Mouse (Mus musculus) MEL (cell line): ENCODE results near the gene Kcnip1. TPM values are rescaled to one million over a fixed set of nuclear protein-coding genes. Genes with fewer than 3 reads are reported as not detected.

Experiments used
- DNase-seq: peaks from one replicate; pipeline ENCODE4 v3.0.0; 2011; ENCODE audit warnings: low read depth, low spot score
- H3K27ac ChIP-seq: 2 replicates; pipeline ENCODE4 v1.5.1; 2012; ENCODE audit warnings: low read depth, mild to moderate bottlenecking, control low read depth, low read length, moderate library complexity; ENCODE audit not compliant: control insufficient read depth
- H3K27me3 ChIP-seq, 2 experiments: fragments of 150-350 bp in 1 of 2; sonication (generic) in 1 of 2; 2 replicates each; pipeline ENCODE4 v1.6.1; 2012; ENCODE audit warnings: low read length in 2 of 2, mild to moderate bottlenecking in 2 of 2, improper control_type of control experiment in 1 of 2, moderate library complexity in 1 of 2; ENCODE audit not compliant: insufficient read depth in 2 of 2, control insufficient read depth in 1 of 2
- H3K36me3 ChIP-seq, 2 experiments: 2 replicates each; pipeline ENCODE4 v1.6.1; 2012 to 2014; ENCODE audit warnings: low read length in 2 of 2, improper control_type of control experiment in 1 of 2, inconsistent platforms in 1 of 2, mild to moderate bottlenecking in 1 of 2; ENCODE audit not compliant: insufficient read depth in 2 of 2, control insufficient read depth in 1 of 2
- H3K4me1 ChIP-seq, 2 experiments: fragments of 150-350 bp in 1 of 2; sonication (generic) in 1 of 2; 2 replicates each; pipeline ENCODE4 v1.6.1; 2012; ENCODE audit warnings: low read length in 2 of 2, improper control_type of control experiment in 1 of 2, mild to moderate bottlenecking in 1 of 2; ENCODE audit not compliant: insufficient read depth in 2 of 2, control insufficient read depth in 1 of 2
- H3K4me3 ChIP-seq, 2 experiments: fragments of 150-350 bp in 1 of 2; sonication (generic) in 1 of 2; 2 replicates each; pipeline ENCODE4 v1.5.1; 2012; ENCODE audit warnings: low read depth in 2 of 2, low read length in 2 of 2, mild to moderate bottlenecking in 2 of 2, moderate library complexity in 2 of 2, control low read depth in 1 of 2, improper control_type of control experiment in 1 of 2; ENCODE audit not compliant: control insufficient read depth in 1 of 2, insufficient read depth in 1 of 2
- H3K79me2 ChIP-seq: 2 replicates; pipeline ENCODE4 v1.6.1; 2012; ENCODE audit warnings: mild to moderate bottlenecking, low read length, moderate library complexity; ENCODE audit not compliant: control insufficient read depth, poor library complexity, insufficient read depth
- H3K9ac ChIP-seq: 2 replicates; pipeline ENCODE4 v1.6.1; 2012; ENCODE audit warnings: low read depth, mild to moderate bottlenecking, control low read depth, low read length, moderate library complexity; ENCODE audit not compliant: control insufficient read depth, poor library complexity, severe bottlenecking
- H3K9me3 ChIP-seq: fragments of 150-350 bp; sonication (generic); replicated peaks from 2 replicates; pipeline ENCODE4 v1.6.1; 2012; ENCODE audit warnings: mild to moderate bottlenecking, low read length, improper control_type of control experiment, moderate library complexity; ENCODE audit not compliant: insufficient read depth
- BHLHE40 ChIP-seq: IDR thresholded peaks from 2 replicates; pipeline ENCODE4 v1.6.1; 2012; ENCODE audit warnings: low read depth, mild to moderate bottlenecking, inconsistent platforms, low read length, improper control_type of control experiment, borderline replicate concordance
- CHD1 ChIP-seq: IDR thresholded peaks from 2 replicates; pipeline ENCODE4 v1.6.1; 2012; ENCODE audit warnings: low read depth, mild to moderate bottlenecking, inconsistent platforms, low read length, improper control_type of control experiment
- CHD2 ChIP-seq: IDR thresholded peaks from 2 replicates; pipeline ENCODE4 v1.6.1; 2011; ENCODE audit warnings: low read length, improper control_type of control experiment
- ELF1 ChIP-seq: IDR thresholded peaks from 2 replicates; pipeline ENCODE4 v1.6.1; 2014; ENCODE audit warnings: low read depth, mild to moderate bottlenecking, inconsistent platforms, low read length, improper control_type of control experiment, moderate library complexity
- EP300 ChIP-seq, 2 experiments: IDR thresholded peaks; 2 replicates each; pipeline ENCODE4 v1.6.1; 2011; ENCODE audit warnings: improper control_type of control experiment in 2 of 2, low read length in 2 of 2, low read depth in 1 of 2, mild to moderate bottlenecking in 1 of 2
- ETS1 ChIP-seq: IDR thresholded peaks from 2 replicates; pipeline ENCODE4 v1.6.1; 2012; ENCODE audit warnings: low read depth, mild to moderate bottlenecking, inconsistent platforms, low read length, improper control_type of control experiment, moderate library complexity
- HCFC1 ChIP-seq: IDR thresholded peaks from 2 replicates; pipeline ENCODE4 v1.6.1; 2012; ENCODE audit warnings: low read depth, mild to moderate bottlenecking, inconsistent platforms, low read length, improper control_type of control experiment, moderate library complexity
- JUND ChIP-seq: IDR thresholded peaks from 2 replicates; pipeline ENCODE4 v1.6.1; 2011; ENCODE audit warnings: low read depth, mild to moderate bottlenecking, improper control_type of control experiment, low read length
- MAFK ChIP-seq: IDR thresholded peaks from 2 replicates; pipeline ENCODE4 v1.6.1; 2011; ENCODE audit warnings: low read depth, mild to moderate bottlenecking, low read length, improper control_type of control experiment, borderline replicate concordance
- MAX ChIP-seq: IDR thresholded peaks from 2 replicates; pipeline ENCODE4 v1.6.1; 2011; ENCODE audit warnings: low read length, improper control_type of control experiment
- RCOR1 ChIP-seq: IDR thresholded peaks from 2 replicates; pipeline ENCODE4 v1.6.1; 2012; ENCODE audit warnings: low read depth, mild to moderate bottlenecking, inconsistent platforms, low read length, improper control_type of control experiment
- SMC3 ChIP-seq: IDR thresholded peaks from 2 replicates; pipeline ENCODE4 v1.6.1; 2011; ENCODE audit warnings: low read depth, low read length, improper control_type of control experiment
- UBTF ChIP-seq: IDR thresholded peaks from 2 replicates; pipeline ENCODE4 v1.6.1; 2012; ENCODE audit warnings: low read depth, mild to moderate bottlenecking, inconsistent platforms, low read length, improper control_type of control experiment, moderate library complexity, borderline replicate concordance; ENCODE audit not compliant: insufficient read depth
- USF1 ChIP-seq: IDR thresholded peaks from 2 replicates; pipeline ENCODE4 v1.6.1; 2014; ENCODE audit warnings: low read depth, mild to moderate bottlenecking, inconsistent platforms, low read length, improper control_type of control experiment, moderate library complexity
- USF2 ChIP-seq, 2 experiments: IDR thresholded peaks; 2 replicates each; pipeline ENCODE4 v1.6.1; 2011 to 2012; ENCODE audit warnings: improper control_type of control experiment in 2 of 2, low read length in 2 of 2, borderline replicate concordance in 1 of 2, inconsistent platforms in 1 of 2, low read depth in 1 of 2, mild to moderate bottlenecking in 1 of 2; ENCODE audit not compliant: insufficient read depth in 1 of 2
- ZC3H11A ChIP-seq: IDR thresholded peaks from 2 replicates; pipeline ENCODE4 v1.6.1; 2012; ENCODE audit warnings: low read depth, mild to moderate bottlenecking, inconsistent platforms, low read length, improper control_type of control experiment
- ZNF384 ChIP-seq: IDR thresholded peaks from 2 replicates; pipeline ENCODE4 v1.6.1; 2012; ENCODE audit warnings: low read depth, mild to moderate bottlenecking, inconsistent platforms, low read length, improper control_type of control experiment
- polyA plus RNA-seq, 2 experiments: library from polyadenylated mRNA; stranded (reverse) in 1 of 2; unstranded in 1 of 2; fragments of >175 nt in 1 of 2; fragments of >200 nt in 1 of 2; gene quantifications; 2 replicates each; pipeline versions ENCODE4 v1.2.1 to v1.2.4; 2012; ENCODE audit warnings: low replicate concordance in 2 of 2, low read depth in 1 of 2; ENCODE audit not compliant: insufficient read length in 2 of 2, insufficient read depth in 1 of 2, missing spikeins in 1 of 2
- total RNA-seq: library from RNA; depleted of rRNA; stranded (reverse); fragments of 300-350 nt; gene quantifications from 2 replicates; pipeline ENCODE4 v1.2.3, GENCODE M21; 2012

The Kcnip1 gene
- total and polyA plus RNA-seq, 3 experiments: 0.04 to 0.06 TPM; not detected in 1

- Histone ChIP-seq H3K27ac (no peak overlapping the region), H3K36me3 (no peaks in the 10 kb centered on the region), H3K27me3 (peaks cover 16 to 18% of the 10 kb centered on the region in 2 experiments), H3K9ac (no peak overlapping the region), H3K9me3 (no peaks in the 10 kb centered on the region), H3K79me2 (no peaks in the 10 kb centered on the region), H3K4me3 (no peak overlapping the region)
- DNase-seq: peak; percentile 29
- TF ChIP-seq ZC3H11A (no peak), USF1 (peak; percentile 87), USF2 (IDR thresholded peaks at IDR 0.05; ENCODE audit: borderline replicate concordance in 1 of 2, insufficient read depth in 1 of 2, low read depth in 1 of 2, low read length in 2 of 2) (peak in 1 of 2 experiments; percentile 52; a peak in 1 of 4 replicates), MAX (0 out of 2 replicates have a peak, but pooled peaks have one; percentile 29)
- TF ChIP-seq, all 39 proteins: peak for 3
- H3K4me1 ChIP-seq: no peaks in the 10 kb centered on the region
Observed at GRCm38 (mm10) chr11:33744429-33744828, 248.5 kb downstream of the Kcnip1 start.

GRCm38 (mm10) chr11:33740187-33740586 lies 252.8 kb downstream of the Kcnip1 start:
- H3K4me1 ChIP-seq: no peaks in the 10 kb centered on the region
- no peak for DNase-seq
- no peak overlapping the region for H3K9ac ChIP-seq
- H3K9me3 ChIP-seq: no peaks in the 10 kb centered on the region
- no peak overlapping the region for H3K27ac ChIP-seq
- no peak overlapping the region for H3K4me3 ChIP-seq
- H3K36me3 ChIP-seq: no peaks in the 10 kb centered on the region
- H3K27me3 ChIP-seq: peaks cover 19 to 36% of the 10 kb centered on the region in 2 experiments
- no peaks in the 10 kb centered on the region for H3K79me2 ChIP-seq
- TF ChIP-seq UBTF (no peak), EP300 (IDR thresholded peaks at IDR 0.05; ENCODE audit: low read depth in 1 of 2, low read length in 2 of 2) (no peak), MAFK (no peak), ZNF384 (no peak), USF2 (IDR thresholded peaks at IDR 0.05; ENCODE audit: borderline replicate concordance in 1 of 2, insufficient read depth in 1 of 2, low read depth in 1 of 2, low read length in 2 of 2) (no peak), BHLHE40 (no peak), ELF1 (no peak), RCOR1 (no peak), SMC3 (no peak), ETS1 (no peak), JUND (no peak), CHD2 (no peak), HCFC1 (no peak), CHD1 (no peak)
